Mouse (Mus musculus): Measurements from ENCODE around the gene Themis3. TPM values are rescaled to one million over a fixed set of nuclear protein-coding genes. Genes with fewer than 3 reads are reported as not detected.

Themis3 gene
- total RNA-seq (2021) = under 1 TPM in 1 of 2 experiments, not detected in 1; 0.12 TPM
- long read RNA-seq, experiment 1 = 0 reads
- long read RNA-seq, experiment 2 = 0 reads

- no peak for DNase-seq (ENCODE audit: low spot score in 2 of 2)
Observed at GRCm38 (mm10) chr17:66594435-66594834, at the start of gene Themis3. TSS of gene Themis3 (minus strand) at chr17:66594621.

- no peak for DNase-seq (ENCODE audit: low spot score in 2 of 2)
Observed at GRCm38 (mm10) chr17:66637951-66638722, 43.7 kb upstream of the Themis3 start.

GRCm38 (mm10) chr17:66619996-66620656 is 25.7 kb upstream of the Themis3 start:
- no peak for DNase-seq (ENCODE audit: low spot score in 2 of 2)

GRCm38 (mm10) chr17:66619255-66619826 is 24.9 kb upstream of the Themis3 start:
- no peak for DNase-seq (ENCODE audit: low spot score in 2 of 2)

GRCm38 (mm10) chr17:66610032-66610431 is 15.6 kb upstream of the Themis3 start:
- DNase-seq (ENCODE audit: low spot score in 2 of 2) = no peak

GRCm38 (mm10) chr17:66604931-66605330 is 10.5 kb upstream of the Themis3 start:
- DNase-seq (ENCODE audit: low spot score in 2 of 2) = no peak

- no peak for DNase-seq (ENCODE audit: low spot score in 2 of 2)
Observed at GRCm38 (mm10) chr17:66601171-66601570, 6.8 kb upstream of the Themis3 start.

GRCm38 (mm10) chr17:66595867-66596266 is 1.4 kb upstream of the Themis3 start:
- DNase-seq (ENCODE audit: low spot score in 2 of 2) = no peak

GRCm38 (mm10) chr17:66595256-66595655 is 835 bp upstream of the Themis3 start:
- DNase-seq (ENCODE audit: low spot score in 2 of 2) = no peak

- DNase-seq (ENCODE audit: low spot score in 2 of 2) = no peak
Observed at GRCm38 (mm10) chr17:66590353-66591075, 3.9 kb downstream of the Themis3 start.

- DNase-seq (ENCODE audit: low spot score in 2 of 2) = no peak
Observed at GRCm38 (mm10) chr17:66589864-66590263, 4.6 kb downstream of the Themis3 start.

GRCm38 (mm10) chr17:66586741-66587140 is 7.7 kb downstream of the Themis3 start:
- no peak for DNase-seq (ENCODE audit: low spot score in 2 of 2)

- no peak for DNase-seq (ENCODE audit: low spot score in 2 of 2)
Observed at GRCm38 (mm10) chr17:66586078-66586477, 8.3 kb downstream of the Themis3 start.

GRCm38 (mm10) chr17:66580990-66581389 is 13.4 kb downstream of the Themis3 start:
- DNase-seq (ENCODE audit: low spot score in 2 of 2) = no peak

GRCm38 (mm10) chr17:66578007-66578406 is 16.4 kb downstream of the Themis3 start:
- DNase-seq (ENCODE audit: low spot score in 2 of 2) = peak; percentile 66 to 75

GRCm38 (mm10) chr17:66577507-66577906 is 16.9 kb downstream of the Themis3 start:
- DNase-seq (ENCODE audit: low spot score in 2 of 2) = no peak

- DNase-seq (ENCODE audit: low spot score in 2 of 2) = peak in 1 of 2 experiments; percentile 24
Observed at GRCm38 (mm10) chr17:66572677-66573060, 21.8 kb downstream of the Themis3 start.

GRCm38 (mm10) chr17:66571860-66572676 is 22.4 kb downstream of the Themis3 start:
- DNase-seq (ENCODE audit: low spot score in 2 of 2) = no peak

- peak in 1 of 2 experiments; percentile 30 for DNase-seq (ENCODE audit: low spot score in 2 of 2)
Observed at GRCm38 (mm10) chr17:66564213-66564612, 30.2 kb downstream of the Themis3 start.

- DNase-seq (ENCODE audit: low spot score in 2 of 2) = no peak
Observed at GRCm38 (mm10) chr17:66563551-66563950, 30.9 kb downstream of the Themis3 start.

- no peak for DNase-seq (ENCODE audit: low spot score in 2 of 2)
Observed at GRCm38 (mm10) chr17:66561380-66561779, 33.0 kb downstream of the Themis3 start.
